Mouse (Mus musculus) heart, embryonic 14.5 days (tissue): ENCODE results near the gene Gm49321. TPM values are rescaled to one million over a fixed set of nuclear protein-coding genes. Genes with fewer than 3 reads are reported as not detected.

Experiments
- ATAC-seq: fragments of 200-750 bp; cut with Nextera tagmentation; 2 replicates; pipeline ENCODE4 v1.8.0; 2017; ENCODE audit warnings: low read depth, moderate TSS enrichment; ENCODE audit not compliant: insufficient number of reproducible peaks, insufficient read depth, low FRiP score
- H3K27ac ChIP-seq, 2 experiments: fragments of 200-500 bp in 1 of 2; fragments of 300-500 bp in 1 of 2; sonication (generic) in 1 of 2; replicated peaks in 1 of 2; 2 replicates each; pipeline ENCODE4 v1.5.1; 2012 to 2014; ENCODE audit warnings: low read depth in 2 of 2, low read length in 2 of 2, control low read depth in 1 of 2, mild to moderate bottlenecking in 1 of 2, mixed read lengths in 1 of 2; ENCODE audit not compliant: control insufficient read depth in 1 of 2, insufficient read depth in 1 of 2
- H3K27me3 ChIP-seq: fragments of 300-500 bp; sonication (generic); 2 replicates; pipeline ENCODE4 v1.6.1; 2014; ENCODE audit warnings: mild to moderate bottlenecking, low read length, control low read depth; ENCODE audit not compliant: control insufficient read depth, insufficient read depth
- H3K36me3 ChIP-seq: fragments of 300-500 bp; sonication (generic); 2 replicates; pipeline ENCODE4 v1.6.1; 2014; ENCODE audit warnings: mild to moderate bottlenecking, control low read depth, low read length, mixed read lengths; ENCODE audit not compliant: control insufficient read depth, insufficient read depth
- H3K4me1 ChIP-seq, 2 experiments: fragments of 200-500 bp in 1 of 2; fragments of 300-500 bp in 1 of 2; sonication (generic) in 1 of 2; 2 replicates each; pipeline ENCODE4 v1.6.1; 2012 to 2014; ENCODE audit warnings: low read length in 2 of 2, control low read depth in 1 of 2, mixed read lengths in 1 of 2; ENCODE audit not compliant: control insufficient read depth in 2 of 2, insufficient read depth in 2 of 2
- H3K4me2 ChIP-seq: fragments of 300-500 bp; sonication (generic); 2 replicates; pipeline ENCODE4 v1.6.1; 2014; ENCODE audit warnings: mild to moderate bottlenecking, low read length
- H3K4me3 ChIP-seq, 2 experiments: fragments of 200-500 bp in 1 of 2; fragments of 300-500 bp in 1 of 2; sonication (generic) in 1 of 2; 2 replicates each; pipeline ENCODE4 v1.5.1; 2012 to 2014; ENCODE audit warnings: low read length in 2 of 2, mild to moderate bottlenecking in 2 of 2, control low read depth in 1 of 2, low read depth in 1 of 2, moderate library complexity in 1 of 2; ENCODE audit not compliant: control insufficient read depth in 1 of 2, insufficient read depth in 1 of 2
- H3K9ac ChIP-seq: fragments of 300-500 bp; sonication (generic); 2 replicates; pipeline ENCODE4 v1.6.1; 2014; ENCODE audit warnings: mild to moderate bottlenecking, low read length
- H3K9me3 ChIP-seq: fragments of 300-500 bp; sonication (generic); 2 replicates; pipeline ENCODE4 v1.6.1; 2016; ENCODE audit warnings: low read length, control low read depth; ENCODE audit not compliant: control insufficient read depth
- WGBS: fragments of 180-500 bp; shearing (Covaris S2); extraction: QIAGEN DNeasy Blood & Tissue Kit; methylation state at CpG from one replicate; pipeline ENCODE4 v1.1.7; 2014; 5-methylcytosine and 5-hydroxymethylcytosine counted together
- polyA plus RNA-seq: library from polyadenylated mRNA; unstranded; fragments of >200 nt; fragmentation: Nextera tagmentation; extraction: Ambion mirVana; gene quantifications from 2 replicates; pipeline ENCODE4 v1.2.1, GENCODE M21; 2014

The Gm49321 gene
- polyA plus RNA-seq, 1 experiment from 2014 or later = 13.1 TPM

GRCm38 (mm10) chr12:73949318-73950058, 12.0 kb downstream of the Gm49321 start:
- peak; percentile 79 for ATAC-seq
- H3K36me3 ChIP-seq = peaks cover 29% of the 10 kb centered on the region
- peak overlapping the region; percentile 76 for H3K4me2 ChIP-seq
- peak overlapping the region; percentile 49 to 52 for H3K4me3 ChIP-seq
- H3K27me3 ChIP-seq = no peaks in the 10 kb centered on the region
- 5% methylated on average over 46 of the region's 46 CpGs for WGBS
- peak overlapping the region; percentile 81 to 85 for H3K27ac ChIP-seq
- peak overlapping the region; percentile 81 for H3K9ac ChIP-seq
- H3K9me3 ChIP-seq = no peaks in the 10 kb centered on the region
- peaks cover 7 to 23% of the 10 kb centered on the region in 2 experiments for H3K4me1 ChIP-seq

GRCm38 (mm10) chr12:73952879-73953278, 15.4 kb downstream of the Gm49321 start:
- Histone ChIP-seq H3K4me2 (peak overlapping the region; percentile 75), H3K27me3 (no peaks in the 10 kb centered on the region), H3K36me3 (peaks cover 1% of the 10 kb centered on the region), H3K4me1 (peaks cover 7 to 32% of the 10 kb centered on the region in 2 experiments), H3K4me3 (peak overlapping the region; percentile 39 to 40), H3K27ac (peak overlapping the region; percentile 62 to 69), H3K9ac (peak overlapping the region; percentile 74), H3K9me3 (no peaks in the 10 kb centered on the region)
- peak; percentile 37; the same call in 1 of the 2 replicates for ATAC-seq
- 7% methylated on average over 15 of the region's 15 CpGs for WGBS

- no peak for ATAC-seq
- Histone ChIP-seq H3K4me2 (peak overlapping the region; percentile 75), H3K9ac (peak overlapping the region; percentile 74), H3K9me3 (no peaks in the 10 kb centered on the region), H3K36me3 (no peaks in the 10 kb centered on the region), H3K27ac (peak overlapping the region in 1 of 2 experiments; percentile 69; a peak in 2 of 4 replicates), H3K4me1 (peaks cover 7 to 32% of the 10 kb centered on the region in 2 experiments), H3K27me3 (no peaks in the 10 kb centered on the region), H3K4me3 (peak overlapping the region; percentile 39 to 40)
- WGBS = 30% methylated on average over 14 of the region's 14 CpGs
These were observed 16.1 kb downstream of the Gm49321 start for GRCm38 (mm10) chr12:73953420-73954186.

GRCm38 (mm10) chr12:73954785-73955184, 17.3 kb downstream of the Gm49321 start:
- no peak overlapping the region for H3K9ac ChIP-seq
- no peaks in the 10 kb centered on the region for H3K9me3 ChIP-seq
- no peaks in the 10 kb centered on the region for H3K27me3 ChIP-seq
- H3K4me3 ChIP-seq = no peak overlapping the region
- ATAC-seq = no peak
- no peak overlapping the region for H3K4me2 ChIP-seq
- peak overlapping the region; percentile 43 to 45; a peak in 3 of 4 replicates for H3K27ac ChIP-seq
- no peaks in the 10 kb centered on the region for H3K36me3 ChIP-seq
- 39% methylated on average over 5 of the region's 5 CpGs for WGBS
- peaks cover 7 to 29% of the 10 kb centered on the region in 2 experiments for H3K4me1 ChIP-seq

GRCm38 (mm10) chr12:73957676-73958075, 20.2 kb downstream of the Gm49321 start:
- Histone ChIP-seq H3K27me3 (no peaks in the 10 kb centered on the region), H3K4me3 (no peak overlapping the region), H3K4me1 (peaks cover 6 to 27% of the 10 kb centered on the region in 2 experiments), H3K9me3 (no peaks in the 10 kb centered on the region), H3K4me2 (no peak overlapping the region), H3K36me3 (no peaks in the 10 kb centered on the region), H3K27ac (no peak overlapping the region), H3K9ac (no peak overlapping the region)
- 92% methylated on average over 3 of the region's 3 CpGs for whole genome bisulfite sequencing
- no peak for ATAC-seq

- ATAC-seq = no peak
These were observed 21.4 kb downstream of the Gm49321 start for GRCm38 (mm10) chr12:73958830-73959229.

GRCm38 (mm10) chr12:73964291-73965281, 27.1 kb downstream of the Gm49321 start, which contains the start of gene Snapc1:
Gene Snapc1, plus strand, starts transcription at chr12:73964481.
- H3K4me3 ChIP-seq = peak within 1 kb of the TSS; percentile 75 to 93
- H3K36me3 ChIP-seq = peaks cover 21% of the 10 kb centered on the region
- H3K9ac ChIP-seq = peak within 1 kb of the TSS; percentile 93
- H3K27me3 ChIP-seq = no peaks in the 10 kb centered on the region
- no peaks in the 10 kb centered on the region for H3K9me3 ChIP-seq
- 1% methylated on average over 60 of the region's 60 CpGs for WGBS
- ATAC-seq = peak; percentile 100
- H3K4me2 ChIP-seq = peak within 1 kb of the TSS; percentile 84
- peak within 1 kb of the TSS; percentile 44 to 82 for H3K27ac ChIP-seq
- peaks cover 0 to 7% of the 10 kb centered on the region in 2 experiments; a peak in 2 of 4 replicates for H3K4me1 ChIP-seq

More at GRCm38 (mm10) chr12:73958830-73959229, 21.4 kb downstream of the Gm49321 start:
- 82% methylated on average over 2 of the region's 2 CpGs for WGBS
- no peak overlapping the region for H3K27ac ChIP-seq
- no peaks in the 10 kb centered on the region for H3K36me3 ChIP-seq
- H3K4me1 ChIP-seq = peaks cover 4 to 16% of the 10 kb centered on the region in 2 experiments
- H3K4me2 ChIP-seq = no peak overlapping the region
- H3K27me3 ChIP-seq = no peaks in the 10 kb centered on the region
- H3K9ac ChIP-seq = no peak overlapping the region
- no peaks in the 10 kb centered on the region for H3K9me3 ChIP-seq
- H3K4me3 ChIP-seq = no peak overlapping the region
